17 mouse cellular contexts compared by ENCODE assay signal in the genomic region with DNA sequence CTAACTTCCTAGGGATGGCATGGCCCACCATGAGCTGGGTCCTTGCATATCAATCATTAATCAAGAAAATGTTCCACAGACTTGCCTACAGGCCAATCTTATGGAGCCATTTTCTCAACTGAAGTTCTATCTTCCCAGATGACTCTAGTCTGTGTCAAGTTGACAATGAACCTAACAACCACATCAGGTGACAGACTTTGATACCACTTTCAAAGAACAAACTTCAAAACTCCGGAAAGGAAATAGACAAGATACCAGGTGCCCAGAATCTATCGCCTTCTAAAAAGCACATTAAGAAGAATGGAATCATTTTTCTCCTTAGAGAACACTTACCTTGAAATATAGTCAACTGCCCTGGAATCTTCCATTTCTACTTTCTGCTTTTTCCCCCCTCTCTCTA.
"Had no signal": no experiment of that assay in that cellular context is flagged by ENCODE, and none has a peak within 500 bp of the region (broad histone marks: within the 10 kb centered on the region; RNA-seq: fewer than 3 reads in every experiment).

No protein-coding gene starts in this region.

- H3K9me3 ChIP-seq: limb, embryonic 10.5 days; limb, embryonic 13.5 days; liver, embryonic 12.5 days; liver, embryonic 15.5 days; midbrain, embryonic 12.5 days; midbrain, embryonic 15.5 days had no signal

- H3K36me3 ChIP-seq: limb, embryonic 10.5 days; limb, embryonic 13.5 days; liver, embryonic 12.5 days; liver, embryonic 15.5 days; midbrain, embryonic 12.5 days; midbrain, embryonic 15.5 days had no signal

- H3K4me2 ChIP-seq: limb, embryonic 13.5 days; liver, embryonic 12.5 days; liver, embryonic 15.5 days; midbrain, embryonic 12.5 days; midbrain, embryonic 15.5 days had no signal

- DNase-seq: kidney, postnatal 25 days; liver; lung, adult 2 months; lung, postnatal 14 days; lung, postnatal 4 days; right cerebral cortex, postnatal 4 days; thymus, postnatal 14 days; thymus, postnatal 4 days had no signal

- H3K27ac ChIP-seq: kidney, postnatal 0 days; limb, embryonic 10.5 days; limb, embryonic 13.5 days; liver, embryonic 12.5 days; liver, embryonic 15.5 days; midbrain, embryonic 12.5 days; midbrain, embryonic 15.5 days; stomach, postnatal 0 days had no signal

- H3K27me3 ChIP-seq: limb, embryonic 13.5 days; liver, embryonic 12.5 days; liver, embryonic 15.5 days; midbrain, embryonic 15.5 days had no signal

- H3K4me3 ChIP-seq: limb, embryonic 10.5 days; limb, embryonic 13.5 days; liver, embryonic 12.5 days; liver, embryonic 15.5 days; midbrain, embryonic 12.5 days; midbrain, embryonic 15.5 days had no signal

- ATAC-seq: intestine, postnatal 0 days; liver, embryonic 12.5 days; midbrain, embryonic 15.5 days had no signal

- H3K4me1 ChIP-seq: liver, embryonic 12.5 days; liver, embryonic 15.5 days; midbrain, embryonic 12.5 days; midbrain, embryonic 15.5 days had no signal

- H3K9ac ChIP-seq: limb, embryonic 13.5 days; liver, embryonic 12.5 days; liver, embryonic 15.5 days; midbrain, embryonic 12.5 days; midbrain, embryonic 15.5 days had no signal
